Mouse (Mus musculus) layer of hippocampus, adult 9-11 months (tissue): Measurements from ENCODE around the gene Bcl2l2.

Experiments
- DNase-seq: peaks from one replicate; pipeline ENCODE4 v3.0.0; 2022

Bcl2l2 gene

DNA sequence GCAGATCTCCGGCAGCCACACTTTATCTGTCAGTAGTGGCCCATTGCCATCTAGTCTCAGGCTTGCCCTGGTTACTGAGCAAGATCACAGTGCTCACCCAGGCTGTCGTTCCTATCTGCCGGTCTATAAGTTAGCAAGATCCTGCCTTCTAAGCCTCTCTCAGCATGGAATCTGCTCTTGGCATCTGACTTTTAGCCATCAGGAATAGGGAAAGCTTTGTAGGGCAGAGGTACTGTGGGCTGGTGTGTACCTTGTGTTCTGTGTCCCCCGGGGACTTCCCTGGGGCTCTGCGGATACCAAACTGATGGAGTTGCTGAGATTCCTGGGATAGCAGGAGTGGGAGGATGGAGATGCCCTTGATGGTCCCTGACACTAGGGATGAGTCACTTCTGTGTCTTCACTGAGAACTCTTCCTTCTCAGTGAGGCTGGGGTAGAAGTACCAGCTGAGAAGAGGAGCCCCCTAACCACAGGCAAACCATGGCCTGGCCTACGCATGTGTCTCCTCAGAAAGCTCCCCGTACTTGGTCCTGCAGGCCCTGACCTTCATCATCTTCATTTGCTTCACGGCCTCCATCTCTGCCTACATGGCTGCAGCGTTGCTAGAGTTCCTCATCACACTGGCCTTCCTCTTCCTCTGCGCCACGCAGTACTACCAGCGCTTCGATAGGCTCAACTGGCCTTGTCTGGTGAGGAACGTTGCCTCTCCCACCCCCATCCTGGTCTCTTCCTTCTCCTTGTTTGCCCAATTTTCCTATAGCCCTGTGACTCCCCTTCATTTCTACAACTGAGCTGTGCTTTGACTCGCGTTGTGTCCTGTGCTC, 54.4 kb downstream of the Bcl2l2 start:
- DNase-seq, result no peak
